Mouse (Mus musculus): ENCODE data around the gene Btbd9.

- no peak for TF ChIP-seq CTCF (IDR thresholded peaks at IDR 0.05; ENCODE audit: control insufficient read depth, insufficient read depth, low read length)
- TF ChIP-seq POLR2A (IDR thresholded peaks at IDR 0.05; ENCODE audit: borderline replicate concordance, control insufficient read depth, low read depth, low read length): no peak
Measured at GRCm38 (mm10) chr17:30375107-30375506, 201.2 kb downstream of the Btbd9 start.
